Mouse (Mus musculus) lung, embryonic 16.5 days (tissue): Measurements from ENCODE around the gene Ptprt. TPM values are rescaled to one million over a fixed set of nuclear protein-coding genes. Genes with fewer than 3 reads are reported as not detected.
A peak's percentile ranks its signal among the peaks of the same experiment; 100 is the strongest.

Source experiments
- ATAC-seq: fragments of 200-750 bp; cut with Nextera tagmentation; 2 replicates; pipeline ENCODE4 v1.8.0; 2017; ENCODE audit warnings: low read depth, mild to moderate bottlenecking, moderate library complexity
- H3K27ac ChIP-seq: fragments of 300-500 bp; sonication (generic); 2 replicates; pipeline ENCODE4 v1.5.1; 2014; ENCODE audit warnings: mild to moderate bottlenecking, control low read depth, low read length
- H3K27me3 ChIP-seq: fragments of 300-500 bp; sonication (generic); 2 replicates; pipeline ENCODE4 v1.6.1; 2014; ENCODE audit warnings: low read depth, low read length, mixed read lengths; ENCODE audit not compliant: control insufficient read depth, insufficient read depth
- H3K36me3 ChIP-seq: fragments of 300-500 bp; sonication (generic); 2 replicates; pipeline ENCODE4 v1.6.1; 2014; ENCODE audit warnings: low read length; ENCODE audit not compliant: control insufficient read depth, insufficient read depth
- H3K4me1 ChIP-seq: fragments of 300-500 bp; sonication (generic); replicated peaks from 2 replicates; pipeline ENCODE4 v1.6.1; 2014; ENCODE audit warnings: low read length, mixed read lengths; ENCODE audit not compliant: control insufficient read depth, insufficient read depth
- H3K4me2 ChIP-seq: fragments of 300-500 bp; sonication (generic); 2 replicates; pipeline ENCODE4 v1.6.1; 2014; ENCODE audit warnings: low read depth, low read length, control low read depth
- H3K4me3 ChIP-seq: fragments of 300-500 bp; sonication (generic); 2 replicates; pipeline ENCODE4 v1.5.1; 2014; ENCODE audit warnings: mild to moderate bottlenecking, low read length, control low read depth
- H3K9ac ChIP-seq: fragments of 300-500 bp; sonication (generic); 2 replicates; pipeline ENCODE4 v1.6.1; 2014; ENCODE audit warnings: low read length, control low read depth
- H3K9me3 ChIP-seq: fragments of 300-500 bp; sonication (generic); 2 replicates; pipeline ENCODE4 v1.6.1; 2016; ENCODE audit warnings: low read length; ENCODE audit not compliant: control insufficient read depth
- WGBS: fragments of 180-500 bp; shearing (Covaris S2); extraction: QIAGEN DNeasy Blood & Tissue Kit; methylation state at CpG from one replicate; pipeline ENCODE4 v1.1.7; 2014; 5-methylcytosine and 5-hydroxymethylcytosine counted together
- polyA plus RNA-seq: library from polyadenylated mRNA; unstranded; fragments of >200 nt; fragmentation: Nextera tagmentation; extraction: Ambion mirVana; gene quantifications from 2 replicates; pipeline ENCODE4 v1.2.1, GENCODE M21; 2015

The Ptprt gene
- polyA plus RNA-seq, 1 experiment from 2014 or later, result 0.62 TPM

- H3K4me2 ChIP-seq, result no peak overlapping the region
- WGBS, result 56% methylated on average over 4 of the region's 4 CpGs
- no peaks in the 10 kb centered on the region for H3K9me3 ChIP-seq
- H3K27me3 ChIP-seq, result no peaks in the 10 kb centered on the region
- no peak overlapping the region for H3K9ac ChIP-seq
- no peaks in the 10 kb centered on the region for H3K4me1 ChIP-seq
- peak; percentile 34; the same call in 1 of the 2 replicates for ATAC-seq
- H3K4me3 ChIP-seq, result no peak overlapping the region
- no peak overlapping the region for H3K27ac ChIP-seq
- H3K36me3 ChIP-seq, result no peaks in the 10 kb centered on the region
Measured at GRCm38 (mm10) chr2:162411014-162411413, 249.9 kb downstream of the Ptprt start.

GRCm38 (mm10) chr2:162409245-162409644 lies 251.7 kb downstream of the Ptprt start:
- WGBS, result 76% methylated on average over 8 of the region's 8 CpGs

GRCm38 (mm10) chr2:162401316-162402100 lies 259.4 kb downstream of the Ptprt start:
- no peak overlapping the region for H3K4me3 ChIP-seq
- 59% methylated on average over 6 of the region's 6 CpGs for WGBS
- H3K9me3 ChIP-seq, result no peaks in the 10 kb centered on the region
- no peaks in the 10 kb centered on the region for H3K36me3 ChIP-seq
- no peaks in the 10 kb centered on the region for H3K4me1 ChIP-seq
- ATAC-seq, result no peak
- H3K9ac ChIP-seq, result no peak overlapping the region
- no peak overlapping the region for H3K27ac ChIP-seq
- H3K4me2 ChIP-seq, result no peak overlapping the region
- H3K27me3 ChIP-seq, result no peaks in the 10 kb centered on the region

More at GRCm38 (mm10) chr2:162409245-162409644, 251.7 kb downstream of the Ptprt start:
- Histone ChIP-seq H3K4me1 (no peaks in the 10 kb centered on the region), H3K4me2 (no peak overlapping the region), H3K9ac (no peak overlapping the region), H3K36me3 (no peaks in the 10 kb centered on the region), H3K4me3 (no peak overlapping the region), H3K27ac (no peak overlapping the region), H3K9me3 (no peaks in the 10 kb centered on the region), H3K27me3 (no peaks in the 10 kb centered on the region)
- no peak for ATAC-seq

GRCm38 (mm10) chr2:162394601-162395000 lies 266.3 kb downstream of the Ptprt start:
- ATAC-seq, result no peak
- Histone ChIP-seq H3K27ac (no peak overlapping the region), H3K9me3 (no peaks in the 10 kb centered on the region), H3K4me1 (no peaks in the 10 kb centered on the region), H3K27me3 (no peaks in the 10 kb centered on the region), H3K9ac (no peak overlapping the region), H3K4me2 (no peak overlapping the region), H3K36me3 (no peaks in the 10 kb centered on the region), H3K4me3 (no peak overlapping the region)
- 32% methylated on average over 6 of the region's 6 CpGs for WGBS

GRCm38 (mm10) chr2:162391834-162392233 lies 269.1 kb downstream of the Ptprt start:
- no peak for ATAC-seq
- Histone ChIP-seq H3K36me3 (no peaks in the 10 kb centered on the region), H3K4me3 (no peak overlapping the region), H3K27me3 (no peaks in the 10 kb centered on the region), H3K4me2 (no peak overlapping the region), H3K9ac (no peak overlapping the region), H3K4me1 (no peaks in the 10 kb centered on the region), H3K9me3 (no peaks in the 10 kb centered on the region), H3K27ac (no peak overlapping the region)
- WGBS, result 75% methylated on average over 4 of the region's 4 CpGs

GRCm38 (mm10) chr2:162377309-162377708 lies 283.6 kb downstream of the Ptprt start:
- Histone ChIP-seq H3K4me2 (no peak overlapping the region), H3K9me3 (no peaks in the 10 kb centered on the region), H3K36me3 (no peaks in the 10 kb centered on the region), H3K27me3 (no peaks in the 10 kb centered on the region), H3K27ac (no peak overlapping the region), H3K9ac (no peak overlapping the region), H3K4me3 (no peak overlapping the region), H3K4me1 (no peaks in the 10 kb centered on the region)
- 84% methylated on average over 7 of the region's 7 CpGs for WGBS
- no peak for ATAC-seq

- no peaks in the 10 kb centered on the region for H3K27me3 ChIP-seq
- H3K36me3 ChIP-seq, result no peaks in the 10 kb centered on the region
- no peak overlapping the region for H3K9ac ChIP-seq
- ATAC-seq, result no peak
- 40% methylated on average over 1 of the region's 1 CpGs for WGBS
- H3K4me2 ChIP-seq, result no peak overlapping the region
- H3K4me3 ChIP-seq, result no peak overlapping the region
- no peak overlapping the region for H3K27ac ChIP-seq
- no peaks in the 10 kb centered on the region for H3K4me1 ChIP-seq
- no peaks in the 10 kb centered on the region for H3K9me3 ChIP-seq
Measured at GRCm38 (mm10) chr2:162349047-162349446, 311.9 kb downstream of the Ptprt start.

- Histone ChIP-seq H3K4me1 (no peaks in the 10 kb centered on the region), H3K27ac (no peak overlapping the region), H3K9me3 (no peaks in the 10 kb centered on the region), H3K9ac (no peak overlapping the region), H3K4me3 (no peak overlapping the region), H3K4me2 (no peak overlapping the region), H3K36me3 (no peaks in the 10 kb centered on the region), H3K27me3 (no peaks in the 10 kb centered on the region)
- no peak for ATAC-seq
- WGBS, result 65% methylated on average over 2 of the region's 2 CpGs
Measured at GRCm38 (mm10) chr2:162341846-162342245, 319.1 kb downstream of the Ptprt start.

- Histone ChIP-seq H3K27me3 (no peaks in the 10 kb centered on the region), H3K4me1 (no peaks in the 10 kb centered on the region), H3K9ac (no peak overlapping the region), H3K4me2 (no peak overlapping the region), H3K4me3 (no peak overlapping the region), H3K27ac (no peak overlapping the region), H3K36me3 (no peaks in the 10 kb centered on the region), H3K9me3 (no peaks in the 10 kb centered on the region)
- 73% methylated on average over 1 of the region's 1 CpGs for WGBS
- no peak for ATAC-seq
Measured at GRCm38 (mm10) chr2:162340231-162340630, 320.7 kb downstream of the Ptprt start.
